Mouse (Mus musculus) neural tube, embryonic 12.5 days (tissue): ENCODE data around the gene Gnao1. TPM values are rescaled to one million over a fixed set of nuclear protein-coding genes. Genes with fewer than 3 reads are reported as not detected.

ENCODE experiments used
- ATAC-seq: fragments of 200-750 bp; cut with Nextera tagmentation; 2 replicates; pipeline ENCODE4 v1.8.0; 2017; ENCODE audit warnings: low read depth, mild to moderate bottlenecking, moderate TSS enrichment, moderate library complexity; ENCODE audit not compliant: low FRiP score
- H3K27ac ChIP-seq: fragments of 300-500 bp; sonication (generic); 2 replicates; pipeline ENCODE4 v1.5.1; 2016
- H3K27me3 ChIP-seq: fragments of 300-500 bp; sonication (generic); replicated peaks from 2 replicates; pipeline ENCODE4 v1.6.1; 2016; ENCODE audit warnings: mild to moderate bottlenecking
- H3K36me3 ChIP-seq: fragments of 300-500 bp; sonication (generic); 2 replicates; pipeline ENCODE4 v1.6.1; 2016; ENCODE audit warnings: mild to moderate bottlenecking
- H3K4me1 ChIP-seq: fragments of 300-500 bp; sonication (generic); 2 replicates; pipeline ENCODE4 v1.6.1; 2016
- H3K4me2 ChIP-seq: fragments of 300-500 bp; sonication (generic); replicated peaks from 2 replicates; pipeline ENCODE4 v1.6.1; 2016; ENCODE audit warnings: mild to moderate bottlenecking
- H3K4me3 ChIP-seq: fragments of 300-500 bp; sonication (generic); 2 replicates; pipeline ENCODE4 v1.5.1; 2016
- H3K9ac ChIP-seq: fragments of 300-500 bp; sonication (generic); 2 replicates; pipeline ENCODE4 v1.6.1; 2016; ENCODE audit warnings: mild to moderate bottlenecking
- H3K9me3 ChIP-seq: fragments of 300-500 bp; sonication (generic); 2 replicates; pipeline ENCODE4 v1.6.1; 2016; ENCODE audit warnings: mild to moderate bottlenecking
- WGBS: fragments of 180-500 bp; shearing (Covaris S2); methylation state at CpG from one replicate; pipeline ENCODE4 v1.1.7; 2016; 5-methylcytosine and 5-hydroxymethylcytosine counted together
- polyA plus RNA-seq: library from polyadenylated mRNA; unstranded; fragments of >200 nt; fragmentation: Nextera tagmentation; extraction: Ambion mirVana; gene quantifications from 2 replicates; pipeline ENCODE4 v1.2.1, GENCODE M21; 2016

Gene Gnao1
- polyA plus RNA-seq, 1 experiment from 2014 or later = 92.7 TPM

DNA sequence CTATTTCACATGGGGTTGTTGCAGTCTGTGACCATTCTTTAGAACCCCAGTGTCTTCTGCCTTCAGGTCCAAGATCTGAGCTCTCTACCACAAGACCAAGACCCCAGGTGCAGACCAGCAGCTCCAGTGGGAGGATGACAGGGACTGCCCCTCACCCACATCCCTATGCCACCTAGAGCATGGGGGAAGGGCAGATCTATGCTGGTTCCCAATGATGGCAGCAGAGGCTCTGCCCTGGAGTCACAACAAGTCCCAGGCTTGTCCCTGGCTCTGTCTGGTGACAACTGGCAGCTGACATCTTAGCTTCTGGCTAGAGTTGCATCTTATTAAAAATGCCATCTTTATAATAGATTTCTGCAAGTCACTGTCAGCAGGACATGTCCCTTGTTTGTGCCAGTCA is 73.5 kb downstream of the Gnao1 start:
- Histone ChIP-seq H3K4me1 (no peaks in the 10 kb centered on the region), H3K36me3 (no peaks in the 10 kb centered on the region), H3K27ac (no peak overlapping the region), H3K4me2 (no peak overlapping the region), H3K9me3 (no peaks in the 10 kb centered on the region), H3K27me3 (no peaks in the 10 kb centered on the region), H3K4me3 (no peak overlapping the region), H3K9ac (no peak overlapping the region)
- no peak for ATAC-seq

DNA sequence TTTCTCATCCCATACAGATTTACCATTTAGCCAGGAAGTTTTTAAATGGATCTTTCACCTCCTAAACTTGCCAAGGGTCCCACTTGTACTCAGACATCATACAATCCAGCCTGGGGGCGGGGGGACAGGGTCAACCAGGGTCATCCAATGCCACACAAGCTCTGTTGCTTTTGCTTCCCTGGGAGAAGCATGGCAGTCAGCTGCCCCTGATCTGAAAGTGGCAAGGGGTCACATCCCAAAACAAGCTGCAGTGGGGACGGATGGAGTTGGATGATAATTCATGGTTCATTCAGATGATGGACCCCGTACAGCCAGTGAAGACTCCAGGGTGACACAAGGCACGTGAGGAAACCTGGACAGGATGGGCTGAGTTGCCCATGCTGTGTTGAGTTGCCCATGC is 74.0 kb downstream of the Gnao1 start:
- no peaks in the 10 kb centered on the region for H3K36me3 ChIP-seq
- WGBS = 89% methylated on average over 4 of the region's 4 CpGs
- H3K9ac ChIP-seq = no peak overlapping the region
- H3K27me3 ChIP-seq = no peaks in the 10 kb centered on the region
- no peak overlapping the region for H3K4me2 ChIP-seq
- H3K9me3 ChIP-seq = no peaks in the 10 kb centered on the region
- no peak overlapping the region for H3K4me3 ChIP-seq
- H3K4me1 ChIP-seq = peaks cover 4% of the 10 kb centered on the region; the same call in 1 of the 2 replicates
- ATAC-seq = no peak
- H3K27ac ChIP-seq = no peak overlapping the region

DNA sequence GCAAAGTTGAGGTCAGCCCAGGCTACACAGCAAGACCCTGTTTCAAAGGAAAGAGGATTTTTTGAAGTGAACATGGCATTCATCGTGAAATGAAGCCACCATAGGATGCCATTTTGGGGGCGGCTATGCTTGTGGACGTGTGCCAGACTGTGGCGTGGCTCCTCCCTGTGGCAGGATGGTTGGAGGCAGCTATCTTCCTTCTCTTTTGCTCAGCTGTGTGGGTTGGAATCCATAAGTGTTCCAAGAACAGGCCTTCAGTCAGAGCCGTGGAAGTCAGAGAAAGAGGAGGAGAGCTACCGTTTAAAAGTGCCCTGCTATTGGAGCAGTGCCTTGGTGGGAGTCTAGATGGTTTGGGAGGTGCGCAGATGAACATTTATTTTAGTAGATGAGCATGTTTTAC is 74.5 kb downstream of the Gnao1 start:
- Histone ChIP-seq H3K9me3 (no peaks in the 10 kb centered on the region), H3K4me1 (peaks cover 9% of the 10 kb centered on the region; the same call in 1 of the 2 replicates), H3K4me3 (no peak overlapping the region), H3K36me3 (no peaks in the 10 kb centered on the region), H3K27ac (no peak overlapping the region), H3K4me2 (no peak overlapping the region), H3K9ac (no peak overlapping the region), H3K27me3 (no peaks in the 10 kb centered on the region)
- WGBS = 92% methylated on average over 7 of the region's 7 CpGs
- ATAC-seq = no peak

DNA sequence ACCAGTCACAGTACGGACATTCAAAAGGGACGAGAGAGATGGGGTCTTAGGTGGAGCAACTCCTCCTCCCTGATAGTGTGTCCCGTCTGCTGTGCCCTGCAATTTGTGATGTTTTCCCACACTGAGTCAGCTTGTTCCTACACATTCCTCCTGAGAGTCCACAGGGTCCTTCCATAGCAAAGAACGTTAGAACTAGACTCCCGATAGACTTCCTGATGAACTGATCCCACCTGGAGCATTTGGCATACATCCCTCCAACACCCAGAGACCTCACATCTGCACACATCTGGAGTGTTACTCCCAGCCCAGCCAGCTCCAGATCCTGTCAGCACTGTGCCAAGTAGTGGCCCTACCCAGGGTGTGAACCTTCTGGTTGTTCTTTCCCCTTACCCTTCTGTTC is 76.4 kb downstream of the Gnao1 start:
- ATAC-seq = no peak
- Histone ChIP-seq H3K36me3 (no peaks in the 10 kb centered on the region), H3K4me3 (no peak overlapping the region), H3K27ac (no peak overlapping the region), H3K9ac (no peak overlapping the region), H3K4me2 (no peak overlapping the region), H3K9me3 (no peaks in the 10 kb centered on the region), H3K4me1 (peaks cover 10% of the 10 kb centered on the region; the same call in 1 of the 2 replicates), H3K27me3 (no peaks in the 10 kb centered on the region)
- 91% methylated on average over 5 of the region's 5 CpGs for WGBS

DNA sequence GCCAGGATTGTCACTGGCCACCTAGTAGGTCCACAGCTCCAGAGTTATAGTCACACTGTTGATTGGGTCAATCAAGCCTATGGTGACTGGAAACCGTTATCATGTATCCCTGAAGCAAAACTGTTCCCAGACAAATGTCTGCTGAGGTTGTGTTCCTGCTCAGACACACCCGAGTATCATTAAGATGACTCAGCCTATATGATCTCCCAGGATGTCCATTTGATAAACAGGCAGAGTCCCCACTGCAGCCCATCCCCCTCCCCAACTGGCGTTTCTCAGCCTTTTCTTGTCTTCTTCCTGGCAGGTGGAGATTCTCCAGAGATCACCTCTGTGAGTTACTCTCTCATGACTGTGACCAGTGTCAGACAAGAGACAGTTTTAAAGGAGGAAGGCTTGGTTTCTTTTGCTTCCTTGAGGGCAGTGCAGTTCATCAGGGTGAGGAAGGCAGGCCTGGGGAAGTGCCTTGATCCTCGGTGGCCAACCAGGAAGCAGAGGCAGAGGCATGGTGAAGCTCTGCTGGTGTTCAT is 78.4 kb downstream of the Gnao1 start:
- no peak for ATAC-seq
- H3K9me3 ChIP-seq = no peaks in the 10 kb centered on the region
- H3K36me3 ChIP-seq = no peaks in the 10 kb centered on the region
- H3K4me3 ChIP-seq = no peak overlapping the region
- WGBS = 75% methylated on average over 4 of the region's 4 CpGs
- H3K27ac ChIP-seq = no peak overlapping the region
- H3K4me2 ChIP-seq = no peak overlapping the region
- H3K9ac ChIP-seq = no peak overlapping the region
- H3K27me3 ChIP-seq = no peaks in the 10 kb centered on the region
- H3K4me1 ChIP-seq = peaks cover 10% of the 10 kb centered on the region; the same call in 1 of the 2 replicates

DNA sequence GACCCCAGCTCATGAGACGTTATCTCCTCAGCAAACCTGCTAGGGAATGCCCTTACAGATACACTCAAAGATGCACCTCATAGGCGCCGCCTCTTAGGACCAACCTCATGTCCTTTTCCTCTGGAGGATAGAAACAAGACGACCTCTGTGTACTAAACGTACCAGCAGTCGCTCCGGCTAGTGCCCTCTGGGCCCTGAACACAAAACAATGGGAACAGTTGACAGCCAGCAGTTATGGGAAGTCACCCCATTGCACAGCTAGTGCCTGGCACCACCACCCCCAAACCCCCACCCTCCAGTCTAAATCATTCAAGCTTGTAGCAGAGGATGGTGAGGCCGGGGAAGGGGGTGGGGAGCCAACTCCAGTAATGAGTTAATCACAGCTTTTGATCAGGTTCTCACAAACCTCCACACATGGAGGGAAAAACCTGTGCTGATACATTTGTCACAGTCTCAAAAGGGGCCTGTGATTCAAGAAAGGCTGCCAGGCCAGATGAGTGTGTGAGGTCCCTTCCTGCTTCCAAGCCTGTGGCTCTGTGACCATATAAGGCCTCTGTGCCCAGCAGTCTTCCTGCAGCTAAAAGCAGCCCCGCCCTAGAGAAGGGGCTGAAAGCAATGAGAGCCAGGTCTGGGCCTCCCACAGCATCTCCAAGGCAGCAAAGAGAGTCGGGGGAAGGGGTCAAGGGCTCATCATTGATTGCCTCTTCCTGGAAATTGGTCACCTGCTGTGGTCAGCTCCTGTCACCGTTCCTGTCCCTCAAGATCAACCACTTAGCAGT is 79.1 kb downstream of the Gnao1 start:
- Histone ChIP-seq H3K27me3 (no peaks in the 10 kb centered on the region), H3K4me1 (peaks cover 10% of the 10 kb centered on the region; the same call in 1 of the 2 replicates), H3K9me3 (no peaks in the 10 kb centered on the region), H3K36me3 (no peaks in the 10 kb centered on the region), H3K9ac (no peak overlapping the region), H3K4me3 (no peak overlapping the region), H3K27ac (no peak overlapping the region), H3K4me2 (no peak overlapping the region)
- 45% methylated on average over 11 of the region's 11 CpGs for WGBS
- no peak for ATAC-seq

DNA sequence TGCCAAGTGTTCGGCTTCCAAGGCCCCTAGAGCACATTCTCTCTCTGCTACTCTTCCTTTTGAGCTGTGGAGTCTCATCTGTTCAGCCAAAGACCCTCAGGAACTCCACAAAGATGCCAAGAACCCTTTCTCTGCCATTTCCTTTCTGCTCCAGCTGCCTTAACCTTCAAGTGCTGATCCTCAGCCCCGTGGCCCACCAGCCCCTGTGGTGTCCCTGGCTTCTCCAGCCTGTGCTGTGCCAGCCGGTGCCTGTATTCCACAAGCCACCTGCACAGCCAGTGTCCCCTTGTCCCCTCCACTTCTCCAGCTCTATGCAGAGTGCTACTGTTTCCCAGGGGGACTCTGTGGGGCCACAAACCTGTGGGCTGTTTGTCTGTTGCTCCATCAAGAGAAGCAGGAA is 83.8 kb downstream of the Gnao1 start:
- Histone ChIP-seq H3K36me3 (peaks cover 14% of the 10 kb centered on the region), H3K4me1 (peaks cover 10% of the 10 kb centered on the region), H3K4me3 (no peak overlapping the region), H3K27me3 (no peaks in the 10 kb centered on the region), H3K4me2 (no peak overlapping the region), H3K27ac (no peak overlapping the region), H3K9ac (no peak overlapping the region), H3K9me3 (no peaks in the 10 kb centered on the region)
- ATAC-seq = no peak
- 83% methylated on average over 3 of the region's 3 CpGs for WGBS

DNA sequence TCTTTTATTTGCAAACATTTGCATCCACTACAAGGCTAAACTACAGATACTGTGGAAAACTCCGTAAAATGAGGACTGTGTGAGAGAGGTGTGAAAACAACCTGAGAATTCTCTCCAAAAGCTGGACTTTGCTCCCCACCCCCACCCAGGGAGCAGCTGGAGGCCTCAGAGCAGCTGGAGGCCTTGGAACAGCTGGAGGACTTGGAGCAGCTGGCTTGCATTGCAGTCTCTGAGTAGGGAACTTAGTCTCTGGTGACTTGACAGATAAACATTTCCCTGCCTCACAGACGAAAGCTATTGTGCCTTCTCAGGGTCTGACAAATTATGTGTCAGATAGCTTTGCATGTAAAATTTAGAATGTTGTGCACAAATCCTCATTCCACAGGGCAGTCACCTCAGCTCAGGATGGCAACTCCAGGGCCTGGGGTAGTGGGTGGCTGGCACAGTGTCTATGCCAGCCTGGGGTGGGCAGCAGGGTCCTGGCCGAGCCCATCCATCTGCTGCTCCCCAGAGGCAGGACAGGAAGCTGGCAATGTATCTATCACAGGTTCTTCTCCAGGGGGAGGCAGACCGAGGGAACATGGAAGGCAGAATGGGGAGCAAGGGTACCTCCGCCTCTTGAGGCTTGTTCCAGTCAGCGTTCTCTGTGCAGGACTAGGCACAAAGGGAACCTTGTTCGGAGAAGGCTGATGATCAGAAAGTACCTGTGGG is 87.2 kb downstream of the Gnao1 start:
- Histone ChIP-seq H3K27ac (no peak overlapping the region), H3K4me1 (peaks cover 5% of the 10 kb centered on the region; the same call in 1 of the 2 replicates), H3K36me3 (peaks cover 19% of the 10 kb centered on the region), H3K4me2 (no peak overlapping the region), H3K4me3 (no peak overlapping the region), H3K9ac (no peak overlapping the region), H3K9me3 (no peaks in the 10 kb centered on the region), H3K27me3 (no peaks in the 10 kb centered on the region)
- ATAC-seq = no peak
- 84% methylated on average over 7 of the region's 7 CpGs for WGBS

DNA sequence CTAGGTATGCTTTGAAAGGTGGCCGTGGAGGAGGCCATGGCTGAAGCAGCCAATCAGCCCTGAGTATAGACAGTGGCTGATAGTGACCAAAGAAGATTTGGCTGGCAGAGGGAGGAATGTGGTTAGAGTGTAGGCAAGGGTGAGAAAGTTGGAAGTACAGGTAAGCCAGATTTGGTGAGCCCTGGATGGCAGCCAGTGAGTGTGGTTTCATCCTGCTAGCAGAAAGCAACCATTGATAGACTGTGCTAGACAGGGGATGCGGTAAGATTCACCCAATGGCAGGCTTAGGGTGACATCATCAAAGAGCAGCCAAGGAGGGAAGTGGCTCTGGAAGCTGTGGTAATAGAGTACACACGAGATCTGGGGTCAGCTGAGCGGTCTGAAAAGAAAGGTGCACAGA is 88.8 kb downstream of the Gnao1 start:
- ATAC-seq = no peak
- Histone ChIP-seq H3K36me3 (peaks cover 22% of the 10 kb centered on the region), H3K27ac (no peak overlapping the region), H3K9ac (no peak overlapping the region), H3K4me2 (no peak overlapping the region), H3K4me1 (peaks cover 7% of the 10 kb centered on the region; the same call in 1 of the 2 replicates), H3K4me3 (no peak overlapping the region), H3K9me3 (no peaks in the 10 kb centered on the region), H3K27me3 (no peaks in the 10 kb centered on the region)
- 82% methylated on average over 4 of the region's 4 CpGs for WGBS

DNA sequence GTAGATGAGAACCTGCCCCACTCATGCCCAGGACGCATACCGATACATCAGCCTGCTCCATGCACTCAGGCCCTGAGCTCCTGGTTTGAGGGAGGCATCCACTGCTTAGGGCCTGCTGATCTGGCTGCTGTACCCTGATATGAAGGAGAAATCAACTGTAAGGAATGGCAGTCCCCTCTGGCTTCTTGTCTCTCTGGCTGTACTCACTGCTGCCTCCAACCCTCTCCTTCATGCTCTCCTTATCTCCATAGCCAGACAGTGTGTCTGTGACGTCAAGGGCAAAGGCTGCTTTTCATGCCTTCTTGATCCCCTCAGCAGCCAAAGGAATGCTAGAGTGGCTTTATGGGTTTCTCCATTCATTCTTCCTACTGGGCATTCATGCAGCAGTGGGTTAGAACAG is 92.3 kb downstream of the Gnao1 start:
- peaks cover 13% of the 10 kb centered on the region; the same call in 1 of the 2 replicates for H3K36me3 ChIP-seq
- ATAC-seq = no peak
- no peaks in the 10 kb centered on the region for H3K9me3 ChIP-seq
- H3K4me1 ChIP-seq = peaks cover 9% of the 10 kb centered on the region
- H3K27me3 ChIP-seq = no peaks in the 10 kb centered on the region
- WGBS = 68% methylated on average over 3 of the region's 3 CpGs
- H3K27ac ChIP-seq = no peak overlapping the region
- H3K9ac ChIP-seq = no peak overlapping the region
- H3K4me3 ChIP-seq = no peak overlapping the region
- H3K4me2 ChIP-seq = no peak overlapping the region

DNA sequence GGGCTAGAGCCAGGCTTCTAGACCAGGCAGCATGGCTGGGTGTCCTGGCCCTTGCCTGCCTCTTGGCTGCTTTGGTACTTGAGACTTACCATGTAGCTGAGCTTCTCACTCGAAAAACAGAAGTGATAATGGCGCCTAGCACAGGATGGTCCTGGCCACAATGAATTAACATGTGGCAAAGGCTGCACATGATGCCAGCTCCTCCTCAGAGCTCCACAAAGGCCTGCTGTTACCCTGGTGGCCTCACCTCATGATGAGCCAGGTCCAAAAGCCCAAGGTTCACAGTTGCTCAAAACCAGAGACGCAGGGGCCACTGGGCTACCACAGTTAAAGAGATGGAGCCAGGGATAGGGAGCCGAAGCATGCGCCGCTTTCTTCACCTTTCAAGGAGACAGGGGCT is 97.2 kb downstream of the Gnao1 start:
- H3K4me1 ChIP-seq = peaks cover 25% of the 10 kb centered on the region
- H3K27me3 ChIP-seq = no peaks in the 10 kb centered on the region
- no peak for ATAC-seq
- H3K9ac ChIP-seq = no peak overlapping the region
- H3K27ac ChIP-seq = no peak overlapping the region
- H3K9me3 ChIP-seq = no peaks in the 10 kb centered on the region
- 0 out of 2 replicates have a peak, but pooled peaks cover 3% of the 10 kb centered on the region for H3K36me3 ChIP-seq
- no peak overlapping the region for H3K4me2 ChIP-seq
- WGBS = 97% methylated on average over 6 of the region's 6 CpGs
- H3K4me3 ChIP-seq = no peak overlapping the region

DNA sequence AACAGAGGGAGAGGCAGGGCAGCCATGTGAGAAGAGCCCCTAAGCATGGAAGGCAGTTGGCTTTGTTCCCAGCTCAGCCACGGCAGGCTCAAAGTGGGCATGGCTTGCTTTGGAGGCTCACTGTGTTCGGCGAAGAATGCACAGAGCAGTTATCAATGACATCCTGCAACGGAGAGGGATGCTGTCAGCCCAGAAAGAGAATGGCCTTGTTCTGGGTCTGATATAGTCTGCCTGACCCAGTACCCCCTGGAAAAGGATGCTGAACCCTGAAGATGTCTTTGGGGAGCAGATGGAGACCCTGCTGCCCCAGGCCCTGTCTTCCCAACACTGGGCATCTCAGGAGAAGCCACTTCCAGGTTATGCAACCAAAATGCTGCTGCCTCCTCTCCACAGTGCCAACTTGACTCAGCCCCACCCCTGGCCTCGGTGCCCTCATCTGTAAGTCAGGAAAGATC is 98.2 kb downstream of the Gnao1 start:
- peaks cover 26% of the 10 kb centered on the region for H3K4me1 ChIP-seq
- H3K4me3 ChIP-seq = no peak overlapping the region
- peak overlapping the region; percentile 38; the same call in 1 of the 2 replicates for H3K27ac ChIP-seq

More for the DNA sequence above, 98.2 kb downstream of the Gnao1 start:
- H3K9me3 ChIP-seq = no peaks in the 10 kb centered on the region
- H3K27me3 ChIP-seq = no peaks in the 10 kb centered on the region
- H3K36me3 ChIP-seq = 0 out of 2 replicates have a peak, but pooled peaks cover 3% of the 10 kb centered on the region
- WGBS = 55% methylated on average over 5 of the region's 5 CpGs
- peak; percentile 46; the same call in 1 of the 2 replicates for ATAC-seq
- H3K4me2 ChIP-seq = no peak overlapping the region
- H3K9ac ChIP-seq = no peak overlapping the region
